Mouse (Mus musculus) adrenal gland, adult 8-10 months (tissue): ENCODE data around the gene Prrt2. TPM values are rescaled to one million over a fixed set of nuclear protein-coding genes. Genes with fewer than 3 reads are reported as not detected.

Experiments
- DNase-seq: peaks from one replicate; pipeline ENCODE4 v3.0.0; 2022
- microRNA-seq, 2 experiments: library from miRNA; unstranded; fragments of <30 nt; microRNA quantifications; one replicate each; pipeline ENCODE4 v1.2.0; 2022
- total RNA-seq, 4 experiments: library from RNA; stranded (reverse); gene quantifications; 2 replicates each; pipeline ENCODE4 v1.2.4; 2022

The Prrt2 gene
- total RNA-seq, 4 experiments from 2014 or later = 2.4 to 8.7 (median 6.4) TPM

DNA sequence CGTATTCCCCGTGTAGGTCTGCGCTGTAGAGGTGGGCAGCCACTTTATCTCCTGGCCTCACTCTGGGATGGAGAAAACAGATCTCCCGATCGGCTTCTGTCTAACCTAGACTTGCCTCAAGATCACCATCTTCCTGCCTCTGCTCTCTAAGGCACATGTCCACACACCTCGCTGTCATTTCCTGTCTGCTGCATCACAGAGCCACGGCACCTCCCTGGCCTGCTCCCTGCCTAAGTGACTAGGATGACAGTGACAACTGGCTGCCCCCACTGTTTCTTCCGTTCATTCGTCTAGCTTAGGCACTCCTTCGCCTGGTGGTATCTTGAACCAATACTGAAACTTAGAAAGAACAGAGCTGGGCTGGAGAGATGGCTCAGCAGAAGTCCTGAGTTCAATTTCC, 21.4 kb downstream of the Prrt2 start:
- DNase-seq = no peak

- DNase-seq = no peak
These were observed 24.6 kb downstream of the Prrt2 start for GRCm38 (mm10) chr7:126996449-126996848.

GRCm38 (mm10) chr7:126988816-126989215, 32.2 kb downstream of the Prrt2 start:
- DNase-seq = no peak

DNA sequence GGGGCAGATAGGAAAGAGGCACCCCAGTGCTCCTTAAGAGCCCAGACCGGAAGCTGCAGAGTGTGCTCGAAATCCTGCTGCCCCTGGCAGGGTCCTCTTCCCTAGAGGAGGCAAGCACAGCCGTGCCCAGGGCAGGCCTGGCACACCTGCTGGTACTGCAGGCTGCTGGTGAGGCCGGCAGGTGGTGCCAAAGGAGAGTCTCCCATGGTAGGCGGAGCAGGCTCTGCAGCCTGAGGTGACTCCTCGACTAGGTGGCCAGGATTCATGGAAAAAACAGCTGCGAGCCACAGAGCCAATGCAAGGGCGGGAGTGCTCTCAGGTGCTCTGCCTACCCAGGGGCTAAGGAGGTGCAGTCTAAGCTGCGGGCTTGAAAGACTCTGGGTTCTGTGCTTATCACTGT, 34.7 kb downstream of the Prrt2 start:
- DNase-seq = no peak

- DNase-seq = no peak
These were observed 36.2 kb downstream of the Prrt2 start for GRCm38 (mm10) chr7:126984667-126985444.

DNA sequence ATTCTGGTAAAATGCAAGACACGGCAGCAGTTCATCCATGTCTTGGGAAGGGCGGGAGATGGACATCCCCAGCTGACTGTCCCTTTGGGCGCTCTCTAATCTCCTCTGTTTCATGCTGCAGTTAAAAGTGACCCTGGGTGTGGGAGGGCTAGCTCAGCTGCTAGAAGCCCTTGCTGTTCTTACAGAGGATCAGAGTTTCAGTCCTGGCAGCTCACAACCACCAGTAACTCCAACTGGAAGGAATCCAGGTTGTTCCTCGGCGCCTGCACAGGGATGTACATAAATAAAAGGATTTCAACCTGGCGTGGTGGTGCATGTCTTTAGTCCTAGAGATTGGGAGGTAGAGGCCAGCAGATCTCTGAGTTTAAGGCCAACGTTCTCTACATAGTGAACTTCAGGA, 37.9 kb downstream of the Prrt2 start:
- DNase-seq = no peak

- DNase-seq = no peak
These were observed 39.0 kb downstream of the Prrt2 start for GRCm38 (mm10) chr7:126982054-126982453.

- no peak for DNase-seq
These were observed 39.4 kb downstream of the Prrt2 start for GRCm38 (mm10) chr7:126981601-126982000.

DNA sequence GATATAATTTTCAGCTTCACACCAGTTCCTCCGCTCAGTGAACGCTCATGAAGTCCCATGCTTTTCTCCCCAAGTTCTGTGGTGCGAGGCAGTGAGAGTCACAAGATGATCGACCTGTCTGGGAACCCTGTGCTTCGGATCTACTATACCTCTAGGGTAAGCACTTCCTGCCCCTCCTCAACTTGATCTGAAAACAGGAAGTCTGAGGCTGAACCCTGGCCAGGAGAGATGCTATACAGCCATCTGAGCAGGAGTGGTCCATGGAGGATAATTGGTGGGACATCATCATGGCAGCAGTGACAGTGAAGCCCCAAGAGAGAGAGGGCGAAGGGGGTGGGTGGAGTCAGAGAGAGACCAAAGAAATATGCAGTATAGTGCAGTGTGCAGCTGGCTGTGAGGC, 42.2 kb downstream of the Prrt2 start:
- no peak for DNase-seq

DNA sequence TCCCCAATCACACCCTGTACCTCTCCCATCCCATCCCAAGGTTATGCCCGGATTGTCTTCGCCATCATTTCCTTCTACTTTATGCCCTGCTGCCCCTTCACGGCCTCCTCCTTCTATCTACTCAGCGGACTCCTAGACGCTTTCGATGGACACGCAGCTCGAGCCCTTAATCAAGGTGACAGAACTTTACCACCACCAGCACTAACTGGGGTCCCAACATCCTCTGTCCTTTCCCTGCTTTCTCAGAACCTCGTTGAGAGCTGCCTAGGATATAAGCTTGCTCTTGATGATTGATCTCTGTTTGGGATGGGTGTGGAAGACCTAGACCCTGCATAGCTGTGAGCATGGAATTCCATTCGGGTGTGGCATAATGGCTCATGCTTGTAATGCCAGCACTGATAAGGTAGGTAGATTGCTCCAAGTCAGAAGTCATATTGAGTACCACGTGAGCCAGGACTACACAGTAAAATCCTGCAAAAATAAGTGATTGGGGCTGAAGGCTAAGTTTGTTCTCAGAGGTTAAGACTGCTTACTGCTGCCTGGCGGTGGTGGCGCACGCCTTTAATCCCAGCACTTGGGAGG, 44.0 kb downstream of the Prrt2 start:
- DNase-seq = no peak

GRCm38 (mm10) chr7:126975950-126976866, 44.8 kb downstream of the Prrt2 start, which contains the start of gene Cdiptos:
TSS of gene Cdiptos (minus strand) at chr7:126976098.
- peak; percentile 93 for DNase-seq

- DNase-seq = no peak
These were observed 45.3 kb downstream of the Prrt2 start, which contains the start of gene Cdipt for GRCm38 (mm10) chr7:126975893-126975949. TSS of gene Cdipt (plus strand) at chr7:126975914.

DNA sequence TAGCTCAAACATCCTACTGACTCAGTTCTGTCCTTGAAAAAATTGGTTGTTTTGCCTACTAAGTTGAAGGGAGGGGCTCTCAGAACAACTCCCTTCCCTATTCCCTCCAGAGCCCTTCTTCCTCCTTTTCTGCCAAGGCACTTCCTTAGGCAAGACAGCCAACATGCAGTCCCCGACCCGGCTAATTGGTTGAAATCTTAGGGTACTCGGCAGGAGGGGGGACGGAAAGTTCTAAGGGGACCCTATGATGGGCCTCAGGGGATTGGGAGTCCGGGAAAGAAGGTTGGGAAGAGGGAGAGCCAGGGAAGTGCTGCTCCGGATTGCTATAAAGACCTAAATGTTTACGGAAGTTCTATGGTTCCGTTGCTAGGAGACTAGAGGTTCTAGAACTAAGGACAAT, 45.5 kb downstream of the Prrt2 start:
- no peak for DNase-seq

Small RNA genes lying within 50 kb of the gene (microRNA-seq; reads per million reads assigned to microRNA genes)
- gene Gm44343 = 0 reads per million in 2 experiments

Other genes with a start within 250 kb of the Prrt2 start
- gene Ypel3, start 244.3 kb downstream of the Prrt2 start, total RNA-seq = 100 to 1,000 TPM; 114 to 148 (median 125) TPM
- gene Tbx6, start 239.7 kb downstream of the Prrt2 start, total RNA-seq = under 1 TPM in 3 of 4 experiments, not detected in 1; 0.35 to 0.74 (median 0.56) TPM
- 100 to 1,000 TPM in 1 of 4 experiments, 10 to 100 TPM in 3; 85.9 to 100 (median 94.9) TPM for gene Ppp4c, start 228.7 kb downstream of the Prrt2 start, total RNA-seq
- gene Fam57b, start 223.5 kb downstream of the Prrt2 start, total RNA-seq = 10 to 100 TPM in 3 of 4 experiments, 1 to 10 TPM in 1; 9.4 to 16.7 (median 13.8) TPM
- gene 4930451I11Rik, start 189.6 kb downstream of the Prrt2 start, total RNA-seq = not detected
- 1 to 10 TPM in 2 of 4 experiments, under 1 TPM in 2; 0.15 to 1.4 (median 1.1) TPM for gene Doc2a, start 173.8 kb downstream of the Prrt2 start, total RNA-seq
- 10 to 100 TPM in 3 of 4 experiments, 1 to 10 TPM in 1; 8.7 to 21.8 (median 15.2) TPM for gene Hirip3, start 159.2 kb downstream of the Prrt2 start, total RNA-seq
- 10 to 100 TPM; 42.7 to 56.2 (median 48.0) TPM for gene Ino80e, start 158.8 kb downstream of the Prrt2 start, total RNA-seq
- 100 to 1,000 TPM in 2 of 4 experiments, 10 to 100 TPM in 2; 68.1 to 117 (median 94.5) TPM for gene Taok2, start 136.5 kb downstream of the Prrt2 start, total RNA-seq
- gene Tmem219, start 98.3 kb downstream of the Prrt2 start, total RNA-seq = 10 to 100 TPM; 29.4 to 48.6 (median 37.2) TPM
- gene Kctd13, start 92.3 kb downstream of the Prrt2 start, total RNA-seq = 10 to 100 TPM; 20.9 to 35.2 (median 33.6) TPM
- 1 to 10 TPM; 1.7 to 5.0 (median 3.7) TPM for gene Asphd1, start 71.6 kb downstream of the Prrt2 start, total RNA-seq
- gene Sez6l2, start 70.6 kb downstream of the Prrt2 start, total RNA-seq = 100 to 1,000 TPM in 3 of 4 experiments, 10 to 100 TPM in 1; 94.1 to 133 (median 117) TPM
- gene Cdipt, start 45.3 kb downstream of the Prrt2 start, total RNA-seq = 100 to 1,000 TPM in 3 of 4 experiments, 10 to 100 TPM in 1; 99.2 to 107 (median 103) TPM
- 1 to 10 TPM in 1 of 4 experiments, under 1 TPM in 3; 0.46 to 1.8 (median 0.71) TPM for gene Cdiptos, start 45.1 kb downstream of the Prrt2 start, total RNA-seq
- 100 to 1,000 TPM; 117 to 186 (median 125) TPM for gene Mvp, start 6.6 kb downstream of the Prrt2 start, total RNA-seq
- 1 to 10 TPM in 1 of 4 experiments, not detected in 3; 1.5 TPM for gene Pagr1b, start 4.7 kb downstream of the Prrt2 start, total RNA-seq
- gene Pagr1a, start 3.9 kb downstream of the Prrt2 start, total RNA-seq = 10 to 100 TPM in 3 of 4 experiments, 1 to 10 TPM in 1; 7.5 to 36.1 (median 14.3) TPM
- 10 to 100 TPM in 3 of 4 experiments, 1 to 10 TPM in 1; 5.5 to 40.3 (median 28.9) TPM for gene Gm42742, start 114 bp downstream of the Prrt2 start, total RNA-seq
- 100 to 1,000 TPM in 3 of 4 experiments, 10 to 100 TPM in 1; 99.9 to 123 (median 111) TPM for gene Maz, start 5.8 kb upstream of the Prrt2 start, total RNA-seq
- 1 to 10 TPM; 1.5 to 3.6 (median 1.8) TPM for gene Kif22, start 21.3 kb upstream of the Prrt2 start, total RNA-seq
- not detected for gene Zg16, start 66.1 kb upstream of the Prrt2 start, total RNA-seq
- 1 to 10 TPM; 1.4 to 1.8 (median 1.5) TPM for gene AI467606, start 70.1 kb upstream of the Prrt2 start, total RNA-seq
- under 1 TPM; 0.12 to 0.83 (median 0.31) TPM for gene Qprt, start 101.0 kb upstream of the Prrt2 start, total RNA-seq
- gene Spn, start 116.6 kb upstream of the Prrt2 start, total RNA-seq = 1 to 10 TPM; 1.2 to 2.0 (median 1.7) TPM
- gene Cd2bp2, start 174.8 kb upstream of the Prrt2 start, total RNA-seq = 10 to 100 TPM; 61.9 to 89.2 (median 70.0) TPM
- 10 to 100 TPM; 47.9 to 63.7 (median 57.0) TPM for gene Tbc1d10b, start 187.3 kb upstream of the Prrt2 start, total RNA-seq
- gene Mylpf, start 187.7 kb upstream of the Prrt2 start, total RNA-seq = 1 to 10 TPM; 2.8 to 6.2 (median 3.7) TPM
- gene Zfp553, start 211.8 kb upstream of the Prrt2 start, total RNA-seq = 10 to 100 TPM; 11.6 to 19.5 (median 15.0) TPM
- gene Sept1, start 211.9 kb upstream of the Prrt2 start, total RNA-seq = 10 to 100 TPM in 2 of 4 experiments, 1 to 10 TPM in 2; 9.1 to 11.2 (median 10.3) TPM
- gene Zfp771, start 223.1 kb upstream of the Prrt2 start, total RNA-seq = 10 to 100 TPM; 32.9 to 46.1 (median 39.7) TPM
- gene Dctpp1, start 239.5 kb upstream of the Prrt2 start, total RNA-seq = 10 to 100 TPM; 28.2 to 36.5 (median 31.6) TPM